Mouse (Mus musculus): ENCODE measurements around the gene Pcgf3.

- no peak for TF ChIP-seq POLR2A (IDR thresholded peaks at IDR 0.05; ENCODE audit: borderline replicate concordance, extremely low read depth, insufficient read depth, insufficient read length, poor library complexity, severe bottlenecking)
- TF ChIP-seq CTCF (IDR thresholded peaks at IDR 0.05; ENCODE audit: borderline replicate concordance, extremely low read depth, insufficient read depth, insufficient read length) = no peak
Measured at GRCm38 (mm10) chr5:108462446-108462845, 1.4 kb downstream of the Pcgf3 start.

Measured in brain, embryonic 14.5 days (tissue).